In the genomic region with DNA sequence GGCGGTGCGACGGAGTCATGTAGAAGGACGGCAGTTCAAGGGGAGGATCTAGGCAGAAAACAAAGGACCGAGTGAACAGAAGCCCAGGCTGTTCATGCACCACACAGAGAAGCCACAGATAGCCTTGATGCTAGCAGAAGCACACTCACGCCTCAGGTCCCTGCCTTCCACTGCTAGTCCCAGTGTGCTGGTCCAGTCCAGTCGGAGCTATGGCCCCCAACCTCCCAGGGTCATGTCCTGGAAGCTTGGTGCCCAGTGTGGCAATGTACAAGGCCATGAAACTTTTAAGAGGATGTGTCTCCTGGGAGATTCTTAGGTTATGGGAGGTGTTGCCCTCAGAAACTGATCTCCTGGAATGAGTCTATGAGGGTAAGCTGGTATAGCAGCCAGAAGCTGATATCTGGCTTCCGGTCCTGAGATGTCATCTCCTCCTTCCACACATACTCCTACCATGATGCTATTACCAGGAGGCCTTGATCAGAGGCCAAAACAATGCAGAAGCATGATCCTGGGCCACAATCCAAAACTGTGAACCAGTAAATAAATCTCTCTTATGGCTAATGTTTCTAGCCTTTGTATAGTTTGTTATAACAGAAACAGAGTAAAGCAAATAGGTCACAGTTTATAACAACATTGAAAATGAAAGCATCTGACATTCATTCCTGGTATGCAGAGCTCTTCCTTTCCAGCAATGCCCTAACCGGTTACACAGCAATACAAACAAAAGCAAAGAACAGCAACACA, we compare ENCODE assay signal across 12 mouse cellular contexts. TPM values are rescaled to one million over a fixed set of nuclear protein-coding genes. Genes with fewer than 3 reads are reported as not detected.
DNase-seq lines count a peak whose midpoint lies in the region; ATAC-seq and TF ChIP-seq lines count a peak whose summit lies in the region.
"Had no signal": no experiment of that assay in that cellular context is flagged by ENCODE, and none has a peak within 500 bp of the region (broad histone marks: within the 10 kb centered on the region; RNA-seq: fewer than 3 reads in every experiment).

No protein-coding gene starts in this region.

- no peak overlapping the region for H3K4me2 ChIP-seq in intestine, embryonic 15.5 days (replicated peaks)
- no peak overlapping the region for H3K4me2 ChIP-seq in intestine, postnatal 0 days (replicated peaks; ENCODE audit: low read depth)
- H3K4me2 ChIP-seq: hindbrain, embryonic 14.5 days; limb, embryonic 15.5 days; midbrain, embryonic 12.5 days; neural tube, embryonic 13.5 days had no signal

- no peak overlapping the region for H3K9ac ChIP-seq in intestine, embryonic 15.5 days
- H3K9ac ChIP-seq in intestine, postnatal 0 days (ENCODE audit: low read depth, low read length), result no peak overlapping the region
- H3K9ac ChIP-seq: hindbrain, embryonic 14.5 days; limb, embryonic 15.5 days; midbrain, embryonic 12.5 days; neural tube, embryonic 13.5 days had no signal

- WGBS in intestine, embryonic 15.5 days, result 81% methylated on average over 9 of the region's 9 CpGs
- WGBS in intestine, postnatal 0 days, result 80% methylated on average over 9 of the region's 9 CpGs
- 88% methylated on average over 9 of the region's 9 CpGs for WGBS in hindbrain, embryonic 10.5 days

- no peaks in the 10 kb centered on the region; the same call in 1 of the 2 replicates for H3K36me3 ChIP-seq in intestine, embryonic 15.5 days
- H3K36me3 ChIP-seq in intestine, postnatal 0 days (ENCODE audit: control insufficient read depth, insufficient read depth), result peaks cover 5% of the 10 kb centered on the region
- peaks cover 69% of the 10 kb centered on the region for H3K36me3 ChIP-seq in hindbrain, embryonic 10.5 days

- peak; percentile 51 for ATAC-seq in intestine, embryonic 15.5 days
- ATAC-seq in intestine, postnatal 0 days, result no peak

- DNase-seq in adrenal gland, adult (ENCODE audit: inconsistent age in 2 of 2, low spot score in 1 of 2), result peak; percentile 24 to 78
- DNase-seq in heart, postnatal 4 days, result peak; percentile 26
- peak; percentile 41 for DNase-seq in lung, postnatal 25 days (ENCODE audit: low spot score)
- no peak for DNase-seq in hindbrain, embryonic 10.5 days (ENCODE audit: low spot score)
- no peak for DNase-seq in frontal cortex, postnatal 14 days (ENCODE audit: low spot score in 2 of 2)
- DNase-seq: right cerebral cortex, postnatal 14 days had no signal

- H3K4me1 ChIP-seq in intestine, embryonic 15.5 days (replicated peaks), result no peaks in the 10 kb centered on the region
- no peaks in the 10 kb centered on the region for H3K4me1 ChIP-seq in intestine, postnatal 0 days (replicated peaks; ENCODE audit: control insufficient read depth, insufficient read depth, low read length)
- H3K4me1 ChIP-seq in hindbrain, embryonic 10.5 days (replicated peaks), result no peaks in the 10 kb centered on the region
- H3K4me1 ChIP-seq: limb, embryonic 15.5 days; midbrain, embryonic 12.5 days; neural tube, embryonic 13.5 days had no signal

- H3K4me3 ChIP-seq in intestine, embryonic 15.5 days (replicated peaks), result no peak overlapping the region
- H3K4me3 ChIP-seq in intestine, postnatal 0 days (ENCODE audit: low read depth, low read length), result no peak overlapping the region
- H3K4me3 ChIP-seq in hindbrain, embryonic 10.5 days, result no peak overlapping the region
- H3K4me3 ChIP-seq: limb, embryonic 15.5 days; midbrain, embryonic 12.5 days; neural tube, embryonic 13.5 days had no signal

- H3K9me3 ChIP-seq in intestine, embryonic 15.5 days, result no peaks in the 10 kb centered on the region
- no peaks in the 10 kb centered on the region for H3K9me3 ChIP-seq in intestine, postnatal 0 days (ENCODE audit: control insufficient read depth)
- no peaks in the 10 kb centered on the region for H3K9me3 ChIP-seq in hindbrain, embryonic 10.5 days
- H3K9me3 ChIP-seq: limb, embryonic 15.5 days; midbrain, embryonic 12.5 days; neural tube, embryonic 13.5 days had no signal

- no peak overlapping the region for H3K27ac ChIP-seq in intestine, embryonic 15.5 days
- no peak overlapping the region for H3K27ac ChIP-seq in intestine, postnatal 0 days (ENCODE audit: low read depth, low read length)
- no peak overlapping the region for H3K27ac ChIP-seq in hindbrain, embryonic 10.5 days
- H3K27ac ChIP-seq: hindbrain, embryonic 14.5 days; limb, embryonic 15.5 days; midbrain, embryonic 12.5 days; neural tube, embryonic 13.5 days had no signal

- TF ChIP-seq CTCF in intestine, postnatal 0 days (IDR thresholded peaks at IDR 0.05; ENCODE audit: low read depth), result no peak

- no peaks in the 10 kb centered on the region for H3K27me3 ChIP-seq in intestine, embryonic 15.5 days (replicated peaks)
- no peaks in the 10 kb centered on the region for H3K27me3 ChIP-seq in intestine, postnatal 0 days (replicated peaks; ENCODE audit: control insufficient read depth, insufficient read depth, low read length)
- H3K27me3 ChIP-seq in hindbrain, embryonic 10.5 days (ENCODE audit: insufficient read depth, poor library complexity, severe bottlenecking), result no peaks in the 10 kb centered on the region
- H3K27me3 ChIP-seq: limb, embryonic 15.5 days; midbrain, embryonic 12.5 days; neural tube, embryonic 13.5 days had no signal

RNA-seq across cellular contexts. Expression of a gene that starts 51.7 kb away (rescaled TPM):
- 19.3 and 19.4 TPM in 2 replicates for polyA plus RNA-seq in intestine, embryonic 15.5 days (2015; fragmentation: Nextera tagmentation; extraction: Ambion mirVana)
- 8.9 and 10.5 TPM in 2 replicates for polyA plus RNA-seq in intestine, postnatal 0 days (2015; fragmentation: Nextera tagmentation; extraction: Ambion mirVana)
- total RNA-seq in heart, postnatal 4 days (2021), result 10 to 100 TPM; 34.6 to 40.5 TPM
- 34.2 and 38.7 TPM in 2 replicates for polyA plus RNA-seq in hindbrain, embryonic 10.5 days (2016; fragmentation: Nextera tagmentation; extraction: Ambion mirVana)

Comparison
In these comparisons a context has a peak if more than half of its experiments do, and no peak if none do; other contexts are left out.
1. DNase-seq: peak in adrenal gland, adult (2 of 2), heart, postnatal 4 days (single experiment) and lung, postnatal 25 days (single experiment); none in hindbrain, embryonic 10.5 days (single experiment) and frontal cortex, postnatal 14 days (0 of 2).